18 mouse cellular contexts compared by ENCODE assay signal in the genomic region with DNA sequence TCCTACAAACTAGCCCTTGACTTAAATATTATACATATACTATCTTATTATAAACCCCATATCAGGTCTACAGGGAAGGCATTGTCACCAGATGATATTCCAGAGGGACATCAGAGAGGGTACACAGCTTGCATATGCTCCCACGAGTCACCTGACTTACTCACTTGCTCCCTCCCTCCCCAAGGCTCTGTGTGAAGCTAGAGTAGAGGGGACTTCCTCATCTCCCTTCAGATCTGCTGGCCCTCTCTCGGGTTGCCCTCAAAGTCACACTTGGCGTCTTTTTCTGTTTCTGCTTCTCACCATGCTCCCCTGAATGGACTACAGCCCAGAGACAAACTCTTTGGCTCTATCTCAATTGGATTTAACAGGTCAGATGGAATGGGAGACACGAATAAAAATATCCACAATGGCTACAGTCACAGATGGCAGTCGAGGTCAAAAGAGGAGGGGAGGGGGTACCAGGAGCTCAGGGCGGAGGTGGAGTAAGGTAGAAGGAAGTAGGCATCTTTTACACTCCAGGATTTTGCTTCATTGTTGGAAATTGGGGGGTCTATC. TPM values are rescaled to one million over a fixed set of nuclear protein-coding genes. Genes with fewer than 3 reads are reported as not detected.
"Had no signal": no experiment of that assay in that cellular context is flagged by ENCODE, and none has a peak within 500 bp of the region (broad histone marks: within the 10 kb centered on the region; RNA-seq: fewer than 3 reads in every experiment).

No protein-coding gene starts in this region.

- H3K4me1 ChIP-seq: kidney, embryonic 15.5 days; limb, embryonic 12.5 days; liver, embryonic 13.5 days; lung, embryonic 15.5 days; midbrain, embryonic 12.5 days; neural tube, embryonic 13.5 days had no signal

- DNase-seq: kidney, postnatal 14 days; liver; liver, embryonic 13.5 days; liver, postnatal 0 days; lung, postnatal 14 days; retina, postnatal 1 day; thymus, adult 18-20 months; thymus, postnatal 14 days had no signal

- H3K9me3 ChIP-seq: kidney, embryonic 15.5 days; limb, embryonic 12.5 days; liver, embryonic 13.5 days; lung, embryonic 15.5 days; midbrain, embryonic 12.5 days; neural tube, embryonic 13.5 days had no signal

- ATAC-seq: liver, postnatal 0 days; midbrain, embryonic 16.5 days had no signal

- H3K4me2 ChIP-seq: kidney, embryonic 15.5 days; limb, embryonic 12.5 days; liver, embryonic 13.5 days; lung, embryonic 15.5 days; midbrain, embryonic 12.5 days; neural tube, embryonic 13.5 days had no signal

- H3K27ac ChIP-seq: kidney, embryonic 15.5 days; limb, embryonic 12.5 days; liver, embryonic 13.5 days; lung, embryonic 15.5 days; macrophage; midbrain, embryonic 12.5 days; neural tube, embryonic 13.5 days had no signal

- H3K36me3 ChIP-seq: kidney, embryonic 15.5 days; limb, embryonic 12.5 days; liver, embryonic 13.5 days; lung, embryonic 15.5 days; midbrain, embryonic 12.5 days; neural tube, embryonic 13.5 days had no signal

- H3K27me3 ChIP-seq: kidney, embryonic 15.5 days; limb, embryonic 12.5 days; liver, embryonic 13.5 days; lung, embryonic 15.5 days; midbrain, embryonic 12.5 days; neural tube, embryonic 13.5 days had no signal

- H3K4me3 ChIP-seq: kidney, embryonic 15.5 days; limb, embryonic 12.5 days; liver, embryonic 13.5 days; lung, embryonic 15.5 days; midbrain, embryonic 12.5 days; neural tube, embryonic 13.5 days had no signal

- H3K9ac ChIP-seq: kidney, embryonic 15.5 days; limb, embryonic 12.5 days; liver, embryonic 13.5 days; liver, postnatal 0 days; lung, embryonic 15.5 days; midbrain, embryonic 12.5 days; neural tube, embryonic 13.5 days had no signal

RNA-seq across cellular contexts. Expression of a gene that starts 19.9 kb away (rescaled TPM):
- polyA plus RNA-seq: kidney, embryonic 15.5 days; large intestine, adult 2 months; limb, embryonic 12.5 days; liver, embryonic 13.5 days; liver, postnatal 0 days; lung, embryonic 15.5 days; macrophage; midbrain, embryonic 12.5 days; midbrain, embryonic 16.5 days; neural tube, embryonic 13.5 days; spleen, adult 2 months; stomach, embryonic 16.5 days had no signal

RNA-seq across cellular contexts. Expression of a gene that starts 46.4 kb away (rescaled TPM):
- polyA plus RNA-seq: limb, embryonic 12.5 days; lung, embryonic 15.5 days; macrophage; midbrain, embryonic 12.5 days; midbrain, embryonic 16.5 days; neural tube, embryonic 13.5 days; spleen, adult 2 months had no signal
